In the genomic region with DNA sequence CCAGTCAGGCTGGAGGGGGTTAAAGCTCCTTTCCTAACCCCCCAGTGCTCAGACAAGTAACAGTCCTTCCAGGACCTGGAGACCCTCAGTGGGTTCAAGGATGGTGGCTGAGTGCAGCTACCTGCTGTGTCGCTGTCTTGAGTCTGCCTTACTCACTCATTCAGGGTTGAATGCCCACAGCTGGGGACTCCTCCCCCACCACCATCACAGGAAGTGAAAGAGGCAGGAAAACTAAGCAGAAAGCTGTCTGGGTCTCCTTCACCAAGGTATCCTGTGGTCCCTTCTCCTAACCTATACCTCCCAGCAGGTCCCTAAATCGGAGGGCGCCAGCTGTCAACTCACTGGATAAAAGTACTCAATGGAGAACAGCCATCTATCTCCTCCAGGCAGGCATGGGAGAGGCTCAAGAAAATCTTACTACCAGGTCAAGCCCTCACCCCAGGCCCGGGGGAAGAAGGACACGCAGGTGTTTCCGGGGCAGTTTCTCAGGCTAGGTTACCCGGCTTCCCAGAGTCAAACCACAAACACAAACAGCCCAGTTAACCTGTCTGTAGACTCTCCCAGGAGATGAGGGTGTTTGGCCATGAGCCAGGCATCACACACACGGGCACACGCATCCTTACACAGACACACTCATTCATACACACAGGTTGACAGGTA, we compare ENCODE assay signal across 8 mouse cellular contexts. TPM values are rescaled to one million over a fixed set of nuclear protein-coding genes. Genes with fewer than 3 reads are reported as not detected.
DNase-seq lines count a peak whose midpoint lies in the region; ATAC-seq and TF ChIP-seq lines count a peak whose summit lies in the region.

No protein-coding gene starts in this region.

- no peak for TF ChIP-seq CTCF in intestine, postnatal 0 days (IDR thresholded peaks at IDR 0.05; ENCODE audit: low read depth)

- peak; percentile 48 for DNase-seq in ES-CJ7 (ENCODE audit: low read depth, low spot score)
- DNase-seq in spleen, postnatal 10 days (ENCODE audit: low spot score in 2 of 2) = peak; percentile 31 to 71
- DNase-seq in adrenal gland, adult 8-10 months = no peak

- peaks cover 66% of the 10 kb centered on the region for H3K4me1 ChIP-seq in intestine, embryonic 15.5 days (replicated peaks)
- H3K4me1 ChIP-seq in intestine, postnatal 0 days (replicated peaks; ENCODE audit: control insufficient read depth, insufficient read depth, low read length) = peaks cover 18% of the 10 kb centered on the region
- peaks cover 65% of the 10 kb centered on the region for H3K4me1 ChIP-seq in embryonic facial prominence, embryonic 12.5 days
- H3K4me1 ChIP-seq in forebrain, embryonic 16.5 days (replicated peaks; ENCODE audit: control insufficient read depth, insufficient read depth, low read length) = peaks cover 48% of the 10 kb centered on the region

- H3K4me2 ChIP-seq in intestine, embryonic 15.5 days (replicated peaks) = 0 out of 2 replicates have a peak overlapping the region, but pooled peaks have one; percentile 22
- no peak overlapping the region for H3K4me2 ChIP-seq in intestine, postnatal 0 days (replicated peaks; ENCODE audit: low read depth)
- 0 out of 2 replicates have a peak overlapping the region, but pooled peaks have one; percentile 13 for H3K4me2 ChIP-seq in embryonic facial prominence, embryonic 12.5 days (replicated peaks)
- no peak overlapping the region for H3K4me2 ChIP-seq in forebrain, embryonic 16.5 days (ENCODE audit: low read length)

- WGBS in intestine, embryonic 15.5 days = 50% methylated on average over 9 of the region's 9 CpGs
- WGBS in intestine, postnatal 0 days = 61% methylated on average over 9 of the region's 9 CpGs
- 49% methylated on average over 9 of the region's 9 CpGs for WGBS in embryonic facial prominence, embryonic 12.5 days
- WGBS in forebrain, embryonic 16.5 days = 57% methylated on average over 9 of the region's 9 CpGs

- H3K9ac ChIP-seq in intestine, embryonic 15.5 days = no peak overlapping the region
- no peak overlapping the region for H3K9ac ChIP-seq in intestine, postnatal 0 days (ENCODE audit: low read depth, low read length)
- no peak overlapping the region for H3K9ac ChIP-seq in embryonic facial prominence, embryonic 12.5 days
- H3K9ac ChIP-seq in forebrain, embryonic 16.5 days (replicated peaks; ENCODE audit: low read depth, low read length) = no peak overlapping the region

- no peaks in the 10 kb centered on the region for H3K27me3 ChIP-seq in intestine, embryonic 15.5 days (replicated peaks)
- no peaks in the 10 kb centered on the region for H3K27me3 ChIP-seq in intestine, postnatal 0 days (replicated peaks; ENCODE audit: control insufficient read depth, insufficient read depth, low read length)
- H3K27me3 ChIP-seq in embryonic facial prominence, embryonic 12.5 days = no peaks in the 10 kb centered on the region
- peaks cover 2% of the 10 kb centered on the region; the same call in 1 of the 2 replicates for H3K27me3 ChIP-seq in forebrain, embryonic 16.5 days (replicated peaks; ENCODE audit: control insufficient read depth, insufficient read depth, low read length)

- no peak overlapping the region; the same call in 1 of the 2 replicates for H3K27ac ChIP-seq in intestine, embryonic 15.5 days
- H3K27ac ChIP-seq in intestine, postnatal 0 days (ENCODE audit: low read depth, low read length) = no peak overlapping the region
- H3K27ac ChIP-seq in embryonic facial prominence, embryonic 12.5 days = peak overlapping the region; percentile 12; the same call in 1 of the 2 replicates
- no peak overlapping the region for H3K27ac ChIP-seq in forebrain, embryonic 16.5 days (ENCODE audit: low read length)

- no peaks in the 10 kb centered on the region for H3K9me3 ChIP-seq in intestine, embryonic 15.5 days
- no peaks in the 10 kb centered on the region for H3K9me3 ChIP-seq in intestine, postnatal 0 days (ENCODE audit: control insufficient read depth)
- H3K9me3 ChIP-seq in embryonic facial prominence, embryonic 12.5 days = no peaks in the 10 kb centered on the region
- H3K9me3 ChIP-seq in forebrain, embryonic 16.5 days (ENCODE audit: control insufficient read depth, low read length) = no peaks in the 10 kb centered on the region

- no peak overlapping the region for H3K4me3 ChIP-seq in intestine, embryonic 15.5 days (replicated peaks)
- no peak overlapping the region for H3K4me3 ChIP-seq in intestine, postnatal 0 days (ENCODE audit: low read depth, low read length)
- H3K4me3 ChIP-seq in embryonic facial prominence, embryonic 12.5 days = no peak overlapping the region
- no peak overlapping the region for H3K4me3 ChIP-seq in forebrain, embryonic 16.5 days (replicated peaks; ENCODE audit: low read length)

- no peak for ATAC-seq in intestine, embryonic 15.5 days
- ATAC-seq in intestine, postnatal 0 days = no peak
- no peak for ATAC-seq in embryonic facial prominence, embryonic 12.5 days (ENCODE audit: insufficient number of reproducible peaks, insufficient read depth, low FRiP score, low TSS enrichment)
- no peak for ATAC-seq in forebrain, embryonic 16.5 days
- ATAC-seq in erythroid progenitor cell, adult 5-6 weeks (replicated peaks; ENCODE audit: low FRiP score, poor library complexity, severe bottlenecking) = no peak

- H3K36me3 ChIP-seq in intestine, embryonic 15.5 days = peaks cover 8% of the 10 kb centered on the region
- peaks cover 17% of the 10 kb centered on the region for H3K36me3 ChIP-seq in intestine, postnatal 0 days (ENCODE audit: control insufficient read depth, insufficient read depth)
- peaks cover 10% of the 10 kb centered on the region for H3K36me3 ChIP-seq in embryonic facial prominence, embryonic 12.5 days
- H3K36me3 ChIP-seq in forebrain, embryonic 16.5 days (ENCODE audit: control insufficient read depth, insufficient read depth) = no peaks in the 10 kb centered on the region

RNA-seq across cellular contexts. Expression of a gene that starts 6.2 kb away (rescaled TPM):
- polyA plus RNA-seq in intestine, embryonic 15.5 days (2015; fragmentation: Nextera tagmentation; extraction: Ambion mirVana) = 5.3 and 5.9 TPM in 2 replicates
- 3.8 and 4.2 TPM in 2 replicates for polyA plus RNA-seq in intestine, postnatal 0 days (2015; fragmentation: Nextera tagmentation; extraction: Ambion mirVana)
- 3.4 and 4.6 TPM in 2 replicates for polyA plus RNA-seq in embryonic facial prominence, embryonic 12.5 days (2016; fragmentation: Nextera tagmentation; extraction: Ambion mirVana)
- total RNA-seq in adrenal gland, adult 8-10 months (2022) = 10 to 100 TPM in 3 of 4 experiments, 1 to 10 TPM in 1; 7.7 to 69.5 (median 16.0) TPM
- 2.0 and 2.5 TPM in 2 replicates for polyA plus RNA-seq in forebrain, embryonic 16.5 days (2015; fragmentation: Nextera tagmentation; extraction: Ambion mirVana)
- total RNA-seq in erythroid progenitor cell, adult 5-6 weeks (2015; ENCODE audit: low replicate concordance) = 2.1 and 2.2 TPM in 2 replicates
- total RNA-seq in erythroid progenitor cell, adult 5-6 weeks (2017; ENCODE audit: low replicate concordance) = 1.4 and 3.0 TPM in 2 replicates

RNA-seq across cellular contexts. Expression of a gene that starts 40.9 kb away (rescaled TPM):
- 0.11 TPM in 2 replicates for polyA plus RNA-seq in intestine, embryonic 15.5 days (2015; fragmentation: Nextera tagmentation; extraction: Ambion mirVana)
- polyA plus RNA-seq in intestine, postnatal 0 days (2015; fragmentation: Nextera tagmentation; extraction: Ambion mirVana) = not detected in 2 replicates
- polyA plus RNA-seq in embryonic facial prominence, embryonic 12.5 days (2016; fragmentation: Nextera tagmentation; extraction: Ambion mirVana) = 0.23 and 0.37 TPM in 2 replicates
- total RNA-seq in adrenal gland, adult 8-10 months (2022) = under 1 TPM; 0.09 to 0.43 (median 0.28) TPM
- polyA plus RNA-seq in forebrain, embryonic 16.5 days (2015; fragmentation: Nextera tagmentation; extraction: Ambion mirVana) = 0.37 and 0.76 TPM in 2 replicates
- 2.1 TPM in 1 of 2 replicates, not detected in the other for total RNA-seq in erythroid progenitor cell, adult 5-6 weeks (2015; ENCODE audit: low replicate concordance)
- 1.5 TPM in 1 of 2 replicates, not detected in the other for total RNA-seq in erythroid progenitor cell, adult 5-6 weeks (2017; ENCODE audit: low replicate concordance)

RNA-seq across cellular contexts. Expression of a gene that starts 40.9 kb away (rescaled TPM):
- polyA plus RNA-seq in intestine, embryonic 15.5 days (2015; fragmentation: Nextera tagmentation; extraction: Ambion mirVana) = 29.3 and 29.6 TPM in 2 replicates
- polyA plus RNA-seq in intestine, postnatal 0 days (2015; fragmentation: Nextera tagmentation; extraction: Ambion mirVana) = 14.4 and 16.4 TPM in 2 replicates
- polyA plus RNA-seq in embryonic facial prominence, embryonic 12.5 days (2016; fragmentation: Nextera tagmentation; extraction: Ambion mirVana) = 27.0 and 28.8 TPM in 2 replicates
- 10 to 100 TPM; 31.7 to 45.8 (median 42.3) TPM for total RNA-seq in adrenal gland, adult 8-10 months (2022)
- 23.8 and 30.4 TPM in 2 replicates for polyA plus RNA-seq in forebrain, embryonic 16.5 days (2015; fragmentation: Nextera tagmentation; extraction: Ambion mirVana)
- 2.5 and 4.2 TPM in 2 replicates for total RNA-seq in erythroid progenitor cell, adult 5-6 weeks (2015; ENCODE audit: low replicate concordance)
- total RNA-seq in erythroid progenitor cell, adult 5-6 weeks (2017; ENCODE audit: low replicate concordance) = 0.90 and 2.3 TPM in 2 replicates

RNA-seq across cellular contexts. Expression of a gene that starts 45.1 kb away (rescaled TPM):
- 0.06 TPM in 1 of 2 replicates, not detected in the other for polyA plus RNA-seq in intestine, embryonic 15.5 days (2015; fragmentation: Nextera tagmentation; extraction: Ambion mirVana)
- polyA plus RNA-seq in intestine, postnatal 0 days (2015; fragmentation: Nextera tagmentation; extraction: Ambion mirVana) = 0.10 and 0.14 TPM in 2 replicates
- 0.33 and 0.37 TPM in 2 replicates for polyA plus RNA-seq in embryonic facial prominence, embryonic 12.5 days (2016; fragmentation: Nextera tagmentation; extraction: Ambion mirVana)
- total RNA-seq in adrenal gland, adult 8-10 months (2022) = under 1 TPM; 0.06 to 0.16 (median 0.10) TPM
- polyA plus RNA-seq in forebrain, embryonic 16.5 days (2015; fragmentation: Nextera tagmentation; extraction: Ambion mirVana) = not detected in 2 replicates
- total RNA-seq in erythroid progenitor cell, adult 5-6 weeks (2015; ENCODE audit: low replicate concordance) = not detected in 2 replicates
- not detected in 2 replicates for total RNA-seq in erythroid progenitor cell, adult 5-6 weeks (2017; ENCODE audit: low replicate concordance)

Comparison
In these comparisons a context has a peak if more than half of its experiments do, and no peak if none do; other contexts are left out.
1. H3K4me2 ChIP-seq: peak in intestine, embryonic 15.5 days (single experiment) and embryonic facial prominence, embryonic 12.5 days (single experiment); none in intestine, postnatal 0 days (single experiment) and forebrain, embryonic 16.5 days (single experiment).